ENCODE assay signal across 22 mouse cellular contexts in genomic region chr10:21587041-21587440, GRCm38 (mm10). TPM values are rescaled to one million over a fixed set of nuclear protein-coding genes. Genes with fewer than 3 reads are reported as not detected.
"Had no signal": no experiment of that assay in that cellular context is flagged by ENCODE, and none has a peak within 500 bp of the region (broad histone marks: within the 10 kb centered on the region; RNA-seq: fewer than 3 reads in every experiment).

No protein-coding gene starts in this region.

- H3K27me3 ChIP-seq: lung, embryonic 15.5 days; midbrain, embryonic 13.5 days; midbrain, embryonic 15.5 days; neural tube, embryonic 12.5 days had no signal

- H3K9ac ChIP-seq: liver, postnatal 0 days; lung, embryonic 15.5 days; midbrain, embryonic 13.5 days; midbrain, embryonic 15.5 days; neural tube, embryonic 12.5 days had no signal

- H3K36me3 ChIP-seq: lung, embryonic 15.5 days; midbrain, embryonic 13.5 days; midbrain, embryonic 15.5 days; neural tube, embryonic 12.5 days had no signal

- H3K9me3 ChIP-seq: lung, embryonic 15.5 days; midbrain, embryonic 13.5 days; midbrain, embryonic 15.5 days; neural tube, embryonic 12.5 days had no signal

- DNase-seq: liver, postnatal 0 days; lung, adult 2 months; lung, postnatal 14 days; lung, postnatal 36 days; right cerebral cortex, postnatal 14 days; thymus, adult 18-20 months; thymus, postnatal 25 days; thymus, postnatal 4 days had no signal

- H3K27ac ChIP-seq: lung, embryonic 15.5 days; macrophage; midbrain, embryonic 13.5 days; midbrain, embryonic 15.5 days; neural tube, embryonic 12.5 days had no signal

- H3K4me2 ChIP-seq: lung, embryonic 15.5 days; midbrain, embryonic 11.5 days; midbrain, embryonic 13.5 days; midbrain, embryonic 15.5 days; neural tube, embryonic 12.5 days had no signal

- H3K4me3 ChIP-seq: lung, embryonic 15.5 days; megakaryocyte, embryonic 14.5 days; midbrain, embryonic 13.5 days; midbrain, embryonic 15.5 days; neural tube, embryonic 12.5 days had no signal

- ATAC-seq: liver, postnatal 0 days; lung, postnatal 0 days; midbrain, embryonic 13.5 days; midbrain, embryonic 15.5 days had no signal

- H3K4me1 ChIP-seq: lung, embryonic 15.5 days; megakaryocyte, embryonic 14.5 days; midbrain, embryonic 13.5 days; midbrain, embryonic 15.5 days; neural tube, embryonic 12.5 days had no signal

RNA-seq across cellular contexts. Expression of gene 1700020N01Rik, which starts 5.9 kb away (rescaled TPM):
- polyA plus RNA-seq: lung, adult 2 months; lung, embryonic 15.5 days; macrophage; midbrain, embryonic 11.5 days; midbrain, embryonic 13.5 days; midbrain, embryonic 15.5 days; midbrain, postnatal 0 days; neural tube, embryonic 12.5 days; neural tube, embryonic 14.5 days; spleen, adult 2 months; stomach, embryonic 14.5 days; stomach, embryonic 16.5 days; urinary bladder, adult 2 months had no signal
